ENCODE assay signal across 7 mouse cellular contexts in the genomic region with DNA sequence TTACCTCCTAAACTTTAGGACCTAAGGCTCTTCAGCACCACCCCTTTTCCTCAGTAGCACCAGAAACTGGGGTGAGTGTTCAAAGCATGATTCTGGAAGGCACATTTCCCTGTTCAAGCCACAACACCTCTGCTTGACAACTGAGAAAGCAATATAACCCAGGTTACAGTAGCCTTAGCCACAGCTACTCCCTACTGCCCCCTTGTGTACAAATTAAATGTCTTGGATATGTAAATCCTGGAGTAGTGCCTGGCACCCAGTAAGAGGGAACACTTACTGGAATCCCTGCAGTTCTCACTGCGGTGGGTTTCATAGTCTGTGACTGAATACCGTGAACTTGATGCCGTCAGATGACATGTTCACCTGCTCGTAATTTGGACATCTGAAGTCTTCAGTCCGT.
DNase-seq lines count a peak whose midpoint lies in the region; ATAC-seq and TF ChIP-seq lines count a peak whose summit lies in the region.

No protein-coding gene starts in this region.

- H3K4me3 ChIP-seq in left cerebral cortex, adult 2 months = no peak overlapping the region
- H3K4me3 ChIP-seq in forebrain, embryonic 16.5 days (replicated peaks; ENCODE audit: low read length) = no peak overlapping the region
- no peak overlapping the region for H3K4me3 ChIP-seq in midbrain, postnatal 0 days (ENCODE audit: low read depth, low read length)

- no peak overlapping the region for H3K9ac ChIP-seq in forebrain, embryonic 16.5 days (replicated peaks; ENCODE audit: low read depth, low read length)
- no peak overlapping the region for H3K9ac ChIP-seq in midbrain, postnatal 0 days (replicated peaks; ENCODE audit: low read length, poor library complexity, severe bottlenecking)

- no peaks in the 10 kb centered on the region for H3K27me3 ChIP-seq in forebrain, embryonic 16.5 days (replicated peaks; ENCODE audit: control insufficient read depth, insufficient read depth, low read length)
- no peaks in the 10 kb centered on the region for H3K27me3 ChIP-seq in midbrain, postnatal 0 days (ENCODE audit: insufficient read depth, low read length)

- intact Hi-C loops in left cerebral cortex, adult 2 months (cut with DNase I) = loop anchor here (5.0 kb wide), 1 partner anchor 147 kb away; no protein-coding TSS in a partner anchor
- intact Hi-C loops in left cerebral cortex, postnatal 36 days (cut with DNase I) = loop anchor here (5.0 to 10.0 kb wide), 2 partner anchors 72 to 174 kb away; a partner anchor contains a TSS

- no peaks in the 10 kb centered on the region for H3K36me3 ChIP-seq in forebrain, embryonic 16.5 days (ENCODE audit: control insufficient read depth, insufficient read depth)
- H3K36me3 ChIP-seq in midbrain, postnatal 0 days (ENCODE audit: insufficient read depth, low read length) = no peaks in the 10 kb centered on the region

- H3K4me1 ChIP-seq in forebrain, embryonic 16.5 days (replicated peaks; ENCODE audit: control insufficient read depth, insufficient read depth, low read length) = peaks cover 16% of the 10 kb centered on the region
- H3K4me1 ChIP-seq in midbrain, postnatal 0 days (ENCODE audit: insufficient read depth, low read length) = peaks cover 6% of the 10 kb centered on the region

- no peak for TF ChIP-seq POLR2A in brain, embryonic 14.5 days (IDR thresholded peaks at IDR 0.05; ENCODE audit: borderline replicate concordance, extremely low read depth, insufficient read depth, insufficient read length, poor library complexity, severe bottlenecking)

- DNase-seq in left cerebral cortex, adult 2 months (ENCODE audit: extremely low spot score in 1 of 2, low spot score in 2 of 2) = no peak
- DNase-seq in left cerebral cortex, postnatal 36 days (ENCODE audit: low spot score in 2 of 2) = no peak
- DNase-seq in ES-CJ7 (ENCODE audit: low read depth, low spot score) = peak; percentile 82
- peak; percentile 83 for DNase-seq in brain, embryonic 14.5 days (ENCODE audit: low read depth)
- DNase-seq in midbrain, postnatal 0 days (ENCODE audit: low spot score) = peak; percentile 81
- no peak for DNase-seq in ovary, postnatal 14 days (ENCODE audit: low spot score)

- TF ChIP-seq CTCF in left cerebral cortex, adult 2 months (IDR thresholded peaks at IDR 0.05) = peak; percentile 77
- peak; percentile 50; the same call in 1 of the 2 replicates for TF ChIP-seq CTCF in brain, embryonic 14.5 days (IDR thresholded peaks at IDR 0.05; ENCODE audit: borderline replicate concordance, extremely low read depth, insufficient read depth, insufficient read length)
- TF ChIP-seq CTCF in midbrain, postnatal 0 days (IDR thresholded peaks at IDR 0.05) = peak; percentile 80

- no peaks in the 10 kb centered on the region for H3K9me3 ChIP-seq in forebrain, embryonic 16.5 days (ENCODE audit: control insufficient read depth, low read length)
- no peaks in the 10 kb centered on the region for H3K9me3 ChIP-seq in midbrain, postnatal 0 days (ENCODE audit: low read length)

- ATAC-seq in forebrain, embryonic 16.5 days = peak; percentile 34; the same call in 1 of the 2 replicates
- ATAC-seq in midbrain, postnatal 0 days (ENCODE audit: low FRiP score) = 0 out of 2 replicates have a peak, but pooled peaks have one; percentile 22

- no peak overlapping the region for H3K4me2 ChIP-seq in forebrain, embryonic 16.5 days (ENCODE audit: low read length)
- no peak overlapping the region for H3K4me2 ChIP-seq in midbrain, postnatal 0 days (ENCODE audit: low read depth, low read length, poor library complexity, severe bottlenecking)

- H3K27ac ChIP-seq in left cerebral cortex, adult 2 months = no peak overlapping the region
- H3K27ac ChIP-seq in forebrain, embryonic 16.5 days (ENCODE audit: low read length) = no peak overlapping the region
- H3K27ac ChIP-seq in midbrain, postnatal 0 days (ENCODE audit: low read depth, low read length) = no peak overlapping the region

- 32% methylated on average over 5 of the region's 5 CpGs for WGBS in forebrain, embryonic 16.5 days
- WGBS in midbrain, postnatal 0 days = 41% methylated on average over 5 of the region's 5 CpGs

Comparison
In these comparisons a context has a peak if more than half of its experiments do, and no peak if none do; other contexts are left out.
1. DNase-seq: peak in ES-CJ7 (single experiment), brain, embryonic 14.5 days (single experiment) and midbrain, postnatal 0 days (single experiment); none in left cerebral cortex, adult 2 months (0 of 2), left cerebral cortex, postnatal 36 days (0 of 2) and ovary, postnatal 14 days (single experiment).
2. Peak in every context shown above with its lines, with median percentiles within 50 percentile points of each other: CTCF ChIP-seq.